Mouse (Mus musculus): ENCODE measurements at regions not wholly inside any gene's neighbourhood (a gene's known extent, or its start where the extent isn't known, plus 50 kb on each side); places are given as distances from the start of the nearest gene placed in this dataset.

- in situ Hi-C loops (cut with MboI, MseI) = no loop called here
Measured at GRCm38 (mm10) chr5:133712652-133713051, 386.9 kb upstream of the Castor2 start.

- in situ Hi-C loops (cut with MboI, MseI) = no loop called here
Measured at GRCm38 (mm10) chr5:133708881-133709280, 390.6 kb upstream of the Castor2 start.

DNA sequence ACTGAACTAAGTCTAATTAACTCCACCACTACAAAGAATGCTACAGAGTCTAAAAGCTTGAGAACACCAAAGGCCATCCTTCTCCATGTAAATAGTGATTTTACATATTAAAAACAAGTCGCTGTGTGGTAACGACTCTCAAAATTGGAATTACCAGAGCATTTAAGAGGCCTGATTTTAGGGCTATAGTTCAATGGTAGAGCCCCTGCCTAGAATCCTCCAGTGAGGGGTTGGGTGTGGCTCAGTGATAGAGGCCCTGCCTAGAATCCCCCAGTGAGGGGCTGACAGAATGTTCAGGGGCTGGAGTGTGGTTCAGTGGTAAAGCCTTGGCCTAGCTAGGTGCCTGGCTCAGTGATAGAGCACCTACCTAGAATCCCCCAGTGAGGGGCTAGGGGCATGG, 413.3 kb upstream of the Castor2 start:
- in situ Hi-C loops (cut with MboI, MseI) = no loop called here

DNA sequence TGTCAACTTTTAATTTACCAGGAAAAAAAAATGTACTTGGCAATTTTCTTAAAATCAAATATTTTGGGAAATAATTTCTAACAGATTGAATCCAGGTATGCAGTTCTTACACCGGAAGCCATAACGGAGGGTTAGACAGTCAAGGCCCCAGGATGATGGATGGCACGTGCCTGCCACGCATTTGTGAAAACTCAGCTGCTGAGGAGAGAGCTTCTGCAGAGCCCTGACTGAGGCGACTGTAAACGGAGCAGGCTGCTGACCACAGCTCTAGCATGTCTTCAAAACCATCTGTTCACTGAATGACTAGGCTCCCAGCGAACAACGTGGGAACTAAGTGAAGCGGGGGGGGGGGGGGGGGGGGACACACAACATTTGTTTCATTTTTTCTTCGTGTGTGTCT, 416.5 kb upstream of the Castor2 start:
- in situ Hi-C loops (cut with MboI, MseI) = no loop called here

- in situ Hi-C loops (cut with MboI, MseI) = no loop called here
Measured at GRCm38 (mm10) chr5:133676791-133677450, 422.6 kb upstream of the Castor2 start.

GRCm38 (mm10) chr5:133675636-133676035, 423.9 kb upstream of the Castor2 start:
- in situ Hi-C loops (cut with MboI, MseI) = no loop called here

DNA sequence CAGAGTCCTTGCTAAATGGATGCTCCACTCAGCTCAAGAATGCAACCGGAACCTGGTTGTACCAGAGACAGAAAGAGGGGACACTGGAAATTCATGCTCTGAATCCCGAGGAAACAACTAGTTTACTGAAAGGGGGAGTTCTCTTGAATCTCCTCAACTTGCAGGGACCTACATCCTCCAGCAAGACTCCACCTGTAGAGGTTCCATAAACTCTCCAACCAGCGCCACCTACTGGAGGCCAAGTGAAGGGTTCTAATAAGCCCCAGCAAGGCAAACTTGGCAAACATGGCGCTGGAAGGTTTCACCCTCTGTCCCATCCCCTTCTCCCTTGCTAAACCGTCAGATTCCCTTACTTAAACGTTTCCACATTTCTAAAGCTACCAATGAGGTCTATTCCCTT, 433.0 kb upstream of the Castor2 start:
- in situ Hi-C loops (cut with MboI, MseI) = no loop called here

DNA sequence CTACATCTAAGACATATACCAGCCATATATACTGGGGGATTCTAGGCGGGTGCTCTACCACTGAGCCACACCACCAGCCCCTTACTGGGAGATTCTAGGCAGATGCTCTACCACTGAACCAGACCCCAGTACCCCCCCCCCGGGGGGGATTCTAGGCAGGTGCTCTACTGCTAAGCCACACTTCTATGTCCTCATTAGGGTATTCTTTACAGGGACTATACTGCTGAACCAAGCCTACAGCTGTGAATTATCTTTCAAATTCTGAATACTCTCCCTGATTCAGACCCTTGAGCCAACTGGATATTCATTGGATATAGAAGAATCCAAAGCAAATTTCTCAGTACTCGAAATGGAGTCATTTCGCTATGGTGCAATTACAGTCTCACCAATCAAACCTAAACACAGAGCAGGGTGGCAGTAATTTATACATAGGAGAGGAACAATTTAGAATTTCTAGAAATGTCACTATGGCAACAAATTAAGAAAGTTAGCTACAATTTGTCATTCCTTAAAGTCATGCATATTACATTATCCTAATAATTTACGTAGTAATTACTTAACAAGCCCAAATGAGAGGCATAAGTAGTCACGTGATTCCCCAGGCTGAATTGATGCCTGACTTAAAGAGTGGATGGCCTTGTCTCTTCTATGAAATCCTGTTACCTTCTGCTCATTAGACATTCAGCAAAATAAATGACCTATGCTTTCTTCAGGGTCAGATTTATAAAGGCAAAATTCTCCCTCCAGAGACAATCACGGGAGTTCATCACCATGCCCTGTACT, 436.8 kb upstream of the Castor2 start:
- in situ Hi-C loops (cut with MboI, MseI) = no loop called here

DNA sequence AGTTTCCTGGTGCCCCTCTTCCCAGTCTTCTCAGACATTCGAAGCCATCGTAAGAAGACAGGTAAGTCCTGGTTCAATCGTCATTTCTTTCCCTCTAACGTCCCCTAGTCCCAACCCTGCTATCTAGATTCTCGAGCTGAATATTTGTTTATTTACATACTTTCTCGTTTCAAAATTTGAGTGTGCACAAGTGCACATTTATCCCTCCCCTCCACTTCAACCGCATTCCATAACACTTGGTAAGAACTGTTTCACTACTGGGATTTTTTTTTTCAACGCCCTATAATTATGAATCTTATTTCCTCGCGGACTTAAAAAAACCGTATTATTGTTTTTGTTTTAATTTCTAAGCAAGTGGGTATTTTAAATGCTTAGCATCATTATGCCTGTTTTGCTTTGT, 439.2 kb upstream of the Castor2 start:
- in situ Hi-C loops (cut with MboI, MseI) = no loop called here

GRCm38 (mm10) chr5:133656837-133657236, 442.7 kb upstream of the Castor2 start:
- in situ Hi-C loops (cut with MboI, MseI) = no loop called here

DNA sequence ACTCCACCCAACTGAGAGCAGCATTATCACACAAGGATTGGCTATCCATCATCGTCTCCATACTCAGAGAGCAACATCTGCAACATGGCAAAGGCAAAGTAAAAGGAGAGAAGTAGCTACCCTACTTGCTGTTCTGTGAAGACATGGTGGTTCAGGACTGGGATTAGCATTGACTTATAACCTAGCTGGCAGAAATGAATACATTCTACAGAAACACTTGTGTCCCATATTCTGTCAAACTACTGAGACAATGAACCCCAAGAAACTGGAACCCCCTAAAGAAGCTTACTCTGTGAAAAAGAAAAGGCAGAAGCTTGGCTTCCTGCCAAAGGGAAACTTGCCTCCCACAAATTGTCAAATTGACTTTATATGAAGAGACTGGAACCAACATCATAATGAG, 446.1 kb upstream of the Castor2 start:
- in situ Hi-C loops (cut with MboI, MseI) = no loop called here

- in situ Hi-C loops (cut with MboI, MseI) = no loop called here
Measured at GRCm38 (mm10) chr5:133650246-133650645, 449.3 kb upstream of the Castor2 start.

DNA sequence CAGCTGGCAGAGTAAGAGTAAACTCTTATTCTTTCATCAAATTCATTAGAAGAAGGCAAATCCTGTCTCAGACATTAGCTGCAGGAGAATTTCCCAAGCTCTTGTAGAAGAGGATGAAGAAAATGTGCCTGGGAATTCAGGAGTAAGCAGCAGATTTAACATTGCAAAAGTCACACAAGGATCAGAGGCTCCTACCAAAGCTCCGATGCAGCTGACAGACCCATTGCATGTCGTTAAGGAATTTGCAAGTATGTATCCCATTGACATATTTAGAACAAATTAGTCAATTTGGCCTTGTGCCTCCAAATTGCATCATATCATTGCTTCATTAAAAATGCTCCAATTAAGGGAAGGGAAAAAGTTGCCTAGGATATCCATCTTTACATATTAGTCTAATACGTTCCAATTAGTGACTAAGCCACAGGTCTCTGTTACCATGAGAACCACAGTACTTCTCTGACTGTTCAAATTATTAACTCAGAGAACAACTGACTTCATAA, 453.8 kb upstream of the Castor2 start:
- in situ Hi-C loops (cut with MboI, MseI) = no loop called here

DNA sequence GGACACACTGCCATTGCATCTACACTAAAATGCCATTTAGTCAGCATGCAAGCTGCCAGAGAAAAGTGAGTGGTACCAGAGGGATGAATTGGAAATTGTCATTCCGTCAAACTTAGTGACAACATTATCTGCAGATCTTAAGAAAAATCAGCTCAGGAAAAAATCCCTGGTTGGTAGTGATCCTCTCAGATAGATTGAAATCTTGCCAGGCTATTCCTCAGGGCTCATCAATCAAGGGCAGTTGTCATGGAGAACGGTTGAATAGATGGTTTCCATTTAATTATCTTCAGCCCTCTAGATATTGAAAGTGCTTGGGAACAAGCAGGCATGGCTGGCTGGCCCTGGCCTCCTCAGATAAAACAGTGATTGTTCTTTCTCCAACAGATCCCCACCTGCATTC, 456.2 kb upstream of the Castor2 start:
- in situ Hi-C loops (cut with MboI, MseI) = no loop called here

DNA sequence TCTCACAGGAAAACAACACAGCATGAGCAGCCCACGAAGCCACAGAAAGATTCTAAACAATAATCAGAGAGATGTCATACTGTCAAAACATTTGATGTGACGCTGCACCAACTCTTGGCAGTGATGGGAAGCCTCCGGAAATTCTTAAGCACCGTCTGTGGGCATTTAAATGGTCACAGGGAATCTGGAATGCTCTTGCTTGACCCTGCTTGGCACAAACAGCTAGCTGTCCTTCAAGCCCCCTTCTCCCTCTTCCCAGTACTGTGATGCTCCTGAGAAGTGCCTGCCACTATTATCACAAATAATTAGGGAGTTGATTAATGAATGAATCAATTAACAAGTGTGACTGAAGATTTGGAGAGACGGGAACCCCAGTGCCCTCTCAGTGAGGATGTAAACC, 465.0 kb upstream of the Castor2 start:
- in situ Hi-C loops (cut with MboI, MseI) = loop anchor here (5.0 kb wide), 1 partner anchor 58 kb away; no protein-coding TSS in a partner anchor

- in situ Hi-C loops (cut with MboI, MseI) = loop anchor here (5.0 kb wide), 1 partner anchor 60 kb away; no protein-coding TSS in a partner anchor
Measured at GRCm38 (mm10) chr5:133631812-133632211, 467.7 kb upstream of the Castor2 start.

DNA sequence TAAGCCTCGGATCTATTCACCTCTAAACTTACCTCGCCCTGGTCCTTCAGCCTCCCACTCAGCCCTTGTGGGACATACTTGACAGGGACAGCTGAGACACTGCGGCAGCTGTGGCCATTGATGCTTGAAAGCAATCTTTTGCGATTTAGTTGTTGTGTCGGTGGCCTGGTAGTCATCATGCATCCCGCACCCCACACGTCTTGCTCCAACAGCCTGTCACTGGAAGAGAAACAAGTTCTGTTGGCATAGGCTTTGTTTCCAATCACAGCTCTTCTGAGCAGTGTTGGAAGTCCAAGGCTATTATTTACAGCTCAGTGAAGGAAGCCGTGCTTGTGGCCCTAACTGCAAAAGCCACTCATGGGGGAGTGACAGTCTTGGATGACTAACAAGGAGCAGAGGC, 480.2 kb upstream of the Castor2 start:
- in situ Hi-C loops (cut with MboI, MseI) = no loop called here

DNA sequence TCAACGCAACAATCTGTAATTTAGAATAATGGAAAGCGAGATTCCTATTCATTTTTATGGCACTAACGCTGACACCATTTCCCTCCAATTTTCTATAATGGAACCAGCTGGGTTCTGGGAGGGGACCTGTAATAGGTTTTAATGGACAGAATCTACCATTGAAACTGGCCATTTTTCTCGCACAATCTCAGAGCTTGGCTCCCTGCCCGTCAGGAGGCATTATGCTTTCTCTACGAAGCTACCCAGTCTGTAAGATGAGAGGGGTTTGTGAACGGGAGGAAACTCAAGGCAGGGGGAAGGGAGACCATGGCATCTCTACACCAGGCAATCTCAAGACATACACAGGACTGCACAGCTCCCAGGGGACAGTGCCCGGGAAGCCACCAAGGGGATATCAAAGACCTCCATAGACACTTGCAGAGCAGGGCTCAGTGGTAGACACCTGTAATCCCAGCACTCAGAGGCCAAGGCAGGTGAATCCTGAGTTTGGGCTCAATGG, 498.2 kb upstream of the Castor2 start:
- in situ Hi-C loops (cut with MboI, MseI) = no loop called here

- in situ Hi-C loops (cut with MboI, MseI) = no loop called here
Measured at GRCm38 (mm10) chr5:133600630-133601029, 498.9 kb upstream of the Castor2 start.

GRCm38 (mm10) chr5:133598105-133598504, 501.4 kb upstream of the Castor2 start:
- in situ Hi-C loops (cut with MboI, MseI) = no loop called here

DNA sequence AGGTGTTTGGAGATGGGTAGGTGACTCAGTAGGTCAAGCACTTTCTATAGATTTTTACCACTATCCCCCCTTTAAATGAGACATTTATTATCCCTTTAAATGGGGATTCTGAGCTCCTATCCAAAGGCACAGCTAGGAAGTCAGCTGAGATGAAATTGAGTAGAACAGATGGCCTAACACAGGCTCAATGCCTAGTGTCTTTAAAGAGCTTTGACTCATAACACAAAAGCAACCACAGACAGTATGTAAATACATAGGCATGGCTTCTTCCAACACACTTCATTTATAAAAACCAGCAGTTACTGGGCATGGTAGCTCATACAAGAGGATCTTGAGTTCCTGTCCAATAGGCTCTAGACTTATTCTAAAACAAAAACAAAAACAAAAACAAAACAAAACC, 513.0 kb upstream of the Castor2 start:
- in situ Hi-C loops (cut with MboI, MseI) = loop anchor here (5.0 kb wide), 1 partner anchor 49 kb away; no protein-coding TSS in a partner anchor

- in situ Hi-C loops (cut with MboI, MseI) = loop anchor here (5.0 kb wide), 1 partner anchor 48 kb away; no protein-coding TSS in a partner anchor
Measured at GRCm38 (mm10) chr5:133585181-133585580, 514.3 kb upstream of the Castor2 start.

DNA sequence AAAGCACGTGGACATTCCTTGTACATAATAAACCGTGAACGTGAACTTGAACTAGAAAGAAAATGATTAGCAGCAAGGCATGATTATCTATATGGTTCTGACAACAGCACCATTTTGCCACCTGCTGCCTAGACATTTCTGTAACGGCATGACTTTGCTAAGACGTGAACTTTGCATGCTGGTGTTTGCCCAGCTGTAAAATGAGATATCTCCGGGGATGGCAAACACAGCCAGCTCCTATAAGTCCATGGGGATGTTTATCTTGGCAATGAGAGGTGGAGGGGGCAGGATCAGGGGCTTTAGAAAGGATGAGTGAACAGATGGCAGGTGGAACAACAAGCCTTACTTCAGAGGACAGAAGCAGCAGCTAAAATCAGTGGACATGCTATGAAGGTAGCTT, 522.9 kb upstream of the Castor2 start:
- in situ Hi-C loops (cut with MboI, MseI) = no loop called here
